Mouse (Mus musculus) heart, adult 2 months (tissue): ENCODE measurements around the gene 4930523C07Rik. TPM values are rescaled to one million over a fixed set of nuclear protein-coding genes. Genes with fewer than 3 reads are reported as not detected.
A peak's percentile ranks its signal among the peaks of the same experiment; 100 is the strongest.

ENCODE experiments used
- DNase-seq, 2 experiments: peaks; one replicate each; pipeline ENCODE4 v3.0.0; 2021
- H3K27ac ChIP-seq: fragments of 200-600 bp; 2 replicates; pipeline ENCODE4 v1.8.1; 2022
- H3K27me3 ChIP-seq: fragments of 200-500 bp; 2 replicates; pipeline ENCODE4 v1.6.1; 2012; ENCODE audit warnings: mild to moderate bottlenecking, low read length, inconsistent platforms, mixed read lengths; ENCODE audit not compliant: control insufficient read depth, insufficient read depth
- H3K36me3 ChIP-seq: fragments of 200-500 bp; 2 replicates; pipeline ENCODE4 v1.6.1; 2012; ENCODE audit warnings: low read length, inconsistent platforms; ENCODE audit not compliant: control insufficient read depth, insufficient read depth
- H3K4me1 ChIP-seq: fragments of 200-500 bp; 2 replicates; pipeline ENCODE4 v1.6.1; 2011; ENCODE audit warnings: low read length; ENCODE audit not compliant: control insufficient read depth, insufficient read depth
- H3K4me3 ChIP-seq: fragments of 200-600 bp; 2 replicates; pipeline ENCODE4 v1.8.1; 2022
- H3K79me2 ChIP-seq: fragments of 200-500 bp; replicated peaks from 2 replicates; pipeline ENCODE4 v1.6.1; 2012; ENCODE audit warnings: mild to moderate bottlenecking, inconsistent platforms, low read length, moderate library complexity, mixed read lengths; ENCODE audit not compliant: control insufficient read depth, insufficient read depth
- H3K9ac ChIP-seq: fragments of 200-500 bp; 2 replicates; pipeline ENCODE4 v1.6.1; 2012; ENCODE audit warnings: low read depth, mild to moderate bottlenecking, control low read depth, inconsistent platforms, low read length, mixed read lengths
- CTCF ChIP-seq: fragments of 200-600 bp; IDR thresholded peaks from 2 replicates; pipeline ENCODE4 v1.8.1; 2022; ENCODE audit warnings: antibody characterized with exemption, mild to moderate bottlenecking, moderate library complexity
- EP300 ChIP-seq: fragments of 200-500 bp; IDR thresholded peaks from 2 replicates; pipeline ENCODE4 v1.6.1; 2011; ENCODE audit warnings: low read depth, low read length, control low read depth; ENCODE audit not compliant: insufficient read depth
- POLR2A ChIP-seq: fragments of 200-500 bp; IDR thresholded peaks from 2 replicates; pipeline ENCODE4 v1.6.1; 2011; ENCODE audit warnings: mild to moderate bottlenecking, low read depth, low read length, control low read depth; ENCODE audit not compliant: insufficient read depth
- WGBS: fragments of 180-500 bp; shearing (Covaris S2); methylation state at CpG from one replicate; pipeline ENCODE4 v1.1.7; 2018; 5-methylcytosine and 5-hydroxymethylcytosine counted together
- intact Hi-C: fragments of 180-260 bp; cut with DNase I; formaldehyde crosslinking; loops from one replicate; pipeline ENCODE4 v1.15.1; 2025
- polyA plus RNA-seq: library from polyadenylated mRNA; depleted of rRNA; stranded (reverse); fragments of >200 nt; gene quantifications from 2 replicates; pipeline ENCODE4 v1.2.3, GENCODE M21; 2012
- total RNA-seq, 2 experiments: library from RNA; stranded (reverse); gene quantifications; 2 replicates each; pipeline ENCODE4 v1.2.3; 2021

4930523C07Rik gene
- total and polyA plus RNA-seq, 3 experiments: 10.9 to 22.3 (median 17.4) TPM

GRCm38 (mm10) chr1:160033948-160034598, 10.1 kb upstream of the 4930523C07Rik start:
- Histone ChIP-seq H3K9ac (no peak overlapping the region), H3K79me2 (no peaks in the 10 kb centered on the region), H3K27me3 (no peaks in the 10 kb centered on the region), H3K36me3 (peaks cover 12% of the 10 kb centered on the region; the same call in 1 of the 2 replicates), H3K27ac (no peak overlapping the region), H3K4me3 (no peak overlapping the region), H3K4me1 (peaks cover 7% of the 10 kb centered on the region)
- DNase-seq: no peak
- TF ChIP-seq EP300 (no peak), CTCF (no peak), POLR2A (no peak)
- intact Hi-C loops: loop anchor here (10.0 kb wide), 1 partner anchor 999 kb away; no protein-coding TSS in a partner anchor
- WGBS: 65% methylated on average over 4 of the region's 4 CpGs

GRCm38 (mm10) chr1:160035561-160035960, 8.6 kb upstream of the 4930523C07Rik start:
- H3K27ac ChIP-seq: peak overlapping the region; percentile 86
- H3K4me3 ChIP-seq: no peak overlapping the region
- 33% methylated on average over 3 of the region's 3 CpGs for WGBS
- H3K27me3 ChIP-seq: no peaks in the 10 kb centered on the region
- DNase-seq: no peak
- intact Hi-C loops: loop anchor here (10.0 kb wide), 1 partner anchor 1001 kb away; no protein-coding TSS in a partner anchor
- H3K36me3 ChIP-seq: peaks cover 12% of the 10 kb centered on the region; the same call in 1 of the 2 replicates
- TF ChIP-seq CTCF (no peak), POLR2A (no peak), EP300 (no peak)
- no peaks in the 10 kb centered on the region for H3K79me2 ChIP-seq
- no peak overlapping the region for H3K9ac ChIP-seq
- H3K4me1 ChIP-seq: peaks cover 7% of the 10 kb centered on the region

- peak overlapping the region; percentile 95 for H3K27ac ChIP-seq
- H3K9ac ChIP-seq: no peak overlapping the region
- DNase-seq: peak; percentile 56 to 72
- no peaks in the 10 kb centered on the region for H3K79me2 ChIP-seq
- no peaks in the 10 kb centered on the region for H3K27me3 ChIP-seq
- 0 out of 2 replicates have a peak, but pooled peaks have one; percentile 6 for TF ChIP-seq EP300
- no peak for TF ChIP-seq CTCF
- TF ChIP-seq POLR2A: no peak
- peaks cover 7% of the 10 kb centered on the region for H3K4me1 ChIP-seq
- peak overlapping the region; percentile 11 for H3K4me3 ChIP-seq
- 24% methylated on average over 4 of the region's 5 CpGs for WGBS
- peaks cover 12% of the 10 kb centered on the region; the same call in 1 of the 2 replicates for H3K36me3 ChIP-seq
- intact Hi-C loops: loop anchor here (2.0 to 10.0 kb wide), 2 partner anchors 108 to 1002 kb away; no protein-coding TSS in a partner anchor
Measured at GRCm38 (mm10) chr1:160036996-160037521, 7.1 kb upstream of the 4930523C07Rik start.

GRCm38 (mm10) chr1:160039951-160040645, 4.1 kb upstream of the 4930523C07Rik start:
- no peak for DNase-seq

GRCm38 (mm10) chr1:160041264-160041775, 2.9 kb upstream of the 4930523C07Rik start:
- no peak overlapping the region for H3K27ac ChIP-seq
- TF ChIP-seq EP300 (no peak), POLR2A (no peak), CTCF (no peak)
- H3K4me1 ChIP-seq: peaks cover 11% of the 10 kb centered on the region
- no peak overlapping the region for H3K9ac ChIP-seq
- H3K27me3 ChIP-seq: no peaks in the 10 kb centered on the region
- intact Hi-C loops: loop anchor here (5.0 kb wide), 1 partner anchor 36 kb away; no protein-coding TSS in a partner anchor
- H3K79me2 ChIP-seq: no peaks in the 10 kb centered on the region
- peaks cover 14% of the 10 kb centered on the region for H3K36me3 ChIP-seq
- 89% methylated on average over 7 of the region's 7 CpGs for WGBS
- H3K4me3 ChIP-seq: no peak overlapping the region
- no peak for DNase-seq

More at GRCm38 (mm10) chr1:160039951-160040645, 4.1 kb upstream of the 4930523C07Rik start:
- Histone ChIP-seq H3K4me1 (peaks cover 7% of the 10 kb centered on the region), H3K4me3 (no peak overlapping the region), H3K27ac (no peak overlapping the region), H3K36me3 (peaks cover 12% of the 10 kb centered on the region; the same call in 1 of the 2 replicates), H3K9ac (no peak overlapping the region), H3K79me2 (no peaks in the 10 kb centered on the region), H3K27me3 (no peaks in the 10 kb centered on the region)
- intact Hi-C loops: loop anchor here (5.0 to 10.0 kb wide), 2 partner anchors 37 to 1005 kb away; no protein-coding TSS in a partner anchor
- TF ChIP-seq POLR2A: no peak
- TF ChIP-seq CTCF: no peak
- no peak for TF ChIP-seq EP300
- WGBS: 78% methylated on average over 7 of the region's 7 CpGs
